Mouse (Mus musculus) stomach, postnatal 0 days (tissue): ENCODE data around the gene Gm9964.

Experiments
- CTCF ChIP-seq: IDR thresholded peaks from 2 replicates; pipeline ENCODE4 v1.5.1; 2016; ENCODE audit warnings: antibody characterized with exemption, low read depth, mild to moderate bottlenecking, moderate library complexity
- EP300 ChIP-seq: optimal IDR thresholded peaks from 2 replicates; pipeline ENCODE3; 2016; ENCODE audit warnings: antibody characterized with exemption

DNA sequence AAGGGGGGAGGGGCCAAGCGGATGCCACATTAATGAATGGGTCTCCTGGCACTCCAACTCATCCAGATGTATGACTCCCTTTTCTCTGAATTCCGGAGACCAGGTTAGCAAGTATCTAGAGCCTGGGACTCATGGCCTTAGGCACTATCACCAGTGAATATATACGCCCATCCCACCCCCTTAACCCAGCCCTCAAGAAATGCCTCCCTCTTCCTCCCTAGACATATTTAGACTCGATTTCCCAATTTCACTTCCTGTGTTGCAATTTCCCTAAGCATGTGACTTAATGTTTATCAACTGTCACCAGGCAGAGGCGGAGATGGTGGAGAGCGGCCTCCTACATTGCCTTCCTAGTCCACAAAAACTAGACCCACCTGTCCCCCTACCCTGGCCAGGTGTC lies 9.3 kb downstream of the Gm9964 start:
- TF ChIP-seq CTCF (no peak), EP300 (no peak)
